Mouse (Mus musculus) ES-E14 (cell line): ENCODE results near the gene Fam214a. TPM values are rescaled to one million over a fixed set of nuclear protein-coding genes. Genes with fewer than 3 reads are reported as not detected.

ENCODE experiments used
- DNase-seq: peaks from one replicate; pipeline ENCODE4 v3.0.0-alpha.2; 2013; ENCODE audit warnings: low read depth, low spot score
- H3K27ac ChIP-seq: 2 replicates; pipeline ENCODE4 v1.5.1; 2012; ENCODE audit warnings: low read depth, mild to moderate bottlenecking, low read length, moderate library complexity, mixed read lengths; ENCODE audit not compliant: poor library complexity, insufficient read depth, severe bottlenecking
- H3K36me3 ChIP-seq: 2 replicates; pipeline ENCODE4 v1.6.1; 2012; ENCODE audit warnings: mild to moderate bottlenecking, low read length, moderate library complexity, mixed read lengths; ENCODE audit not compliant: control insufficient read depth, poor library complexity, insufficient read depth, severe bottlenecking
- H3K4me1 ChIP-seq, 2 experiments: fragments of 150-350 bp in 1 of 2; sonication (generic) in 1 of 2; 2 replicates each; pipeline ENCODE4 v1.6.1; 2012; ENCODE audit warnings: low read length in 2 of 2, mild to moderate bottlenecking in 1 of 2, mixed read lengths in 1 of 2; ENCODE audit not compliant: control insufficient read depth in 2 of 2, insufficient read depth in 2 of 2, poor library complexity in 1 of 2
- H3K4me3 ChIP-seq, 2 experiments: fragments of 150-350 bp in 1 of 2; sonication (generic) in 1 of 2; 2 replicates each; pipeline ENCODE4 v1.5.1; 2012; ENCODE audit warnings: low read length in 2 of 2, low read depth in 1 of 2, mild to moderate bottlenecking in 1 of 2, mixed read lengths in 1 of 2; ENCODE audit not compliant: insufficient read depth in 1 of 2, poor library complexity in 1 of 2, severe bottlenecking in 1 of 2
- H3K9ac ChIP-seq: 2 replicates; pipeline ENCODE4 v1.6.1; 2012; ENCODE audit warnings: low read depth, mild to moderate bottlenecking, low read length, mixed read lengths; ENCODE audit not compliant: poor library complexity, insufficient read depth, severe bottlenecking
- H3K9me3 ChIP-seq: fragments of 150-350 bp; sonication (generic); 2 replicates; pipeline ENCODE4 v1.6.1; 2012; ENCODE audit warnings: low read depth, mild to moderate bottlenecking, low read length; ENCODE audit not compliant: control insufficient read depth, insufficient read depth
- CHD2 ChIP-seq: IDR thresholded peaks from 2 replicates; pipeline ENCODE4 v1.6.1; 2014; ENCODE audit warnings: mild to moderate bottlenecking, low read depth, low read length, inconsistent platforms
- HCFC1 ChIP-seq: IDR thresholded peaks from 2 replicates; pipeline ENCODE4 v1.6.1; 2012; ENCODE audit warnings: low read length, inconsistent platforms, borderline replicate concordance; ENCODE audit not compliant: insufficient read depth
- MAFK ChIP-seq: IDR thresholded peaks from 2 replicates; pipeline ENCODE4 v1.6.1; 2014; ENCODE audit warnings: mild to moderate bottlenecking, low read depth, low read length, inconsistent platforms; ENCODE audit not compliant: insufficient read depth
- ZC3H11A ChIP-seq: IDR thresholded peaks from 2 replicates; pipeline ENCODE4 v1.6.1; 2012; ENCODE audit warnings: low read depth, mild to moderate bottlenecking, inconsistent platforms, low read length, borderline replicate concordance
- ZNF384 ChIP-seq: IDR thresholded peaks from 2 replicates; pipeline ENCODE4 v1.6.1; 2012; ENCODE audit warnings: low read depth, low read length, inconsistent platforms
- in situ Hi-C, 2 experiments: fragments of 600-800 bp; cut with MboI; formaldehyde crosslinking; loops; one replicate each; pipeline ENCODE4 v1.15.1; 2025; ENCODE audit warnings: low sequenced_read_pairs in 2 of 2, inconsistent platforms in 1 of 2; ENCODE audit not compliant: unreplicated experiment in 2 of 2
- total RNA-seq: library from RNA; depleted of rRNA; stranded (reverse); fragments of 300-350 nt; gene quantifications from 2 replicates; pipeline ENCODE4 v1.2.3, GENCODE M21; 2012

Fam214a gene
- total RNA-seq, 1 experiment, result 5.2 TPM

GRCm38 (mm10) chr9:74920450-74920849 lies 32.2 kb upstream of the Fam214a start:
- TF ChIP-seq HCFC1, result no peak
- TF ChIP-seq ZNF384, result no peak
- TF ChIP-seq CHD2, result no peak
- TF ChIP-seq MAFK, result no peak
- no peak for TF ChIP-seq ZC3H11A
- no peak overlapping the region for H3K4me3 ChIP-seq
- H3K36me3 ChIP-seq, result no peaks in the 10 kb centered on the region
- in situ Hi-C loops, result no loop called here
- no peak for DNase-seq
- H3K9me3 ChIP-seq, result no peaks in the 10 kb centered on the region
- no peak overlapping the region for H3K27ac ChIP-seq
- no peak overlapping the region for H3K9ac ChIP-seq
- H3K4me1 ChIP-seq, result no peaks in the 10 kb centered on the region

DNA sequence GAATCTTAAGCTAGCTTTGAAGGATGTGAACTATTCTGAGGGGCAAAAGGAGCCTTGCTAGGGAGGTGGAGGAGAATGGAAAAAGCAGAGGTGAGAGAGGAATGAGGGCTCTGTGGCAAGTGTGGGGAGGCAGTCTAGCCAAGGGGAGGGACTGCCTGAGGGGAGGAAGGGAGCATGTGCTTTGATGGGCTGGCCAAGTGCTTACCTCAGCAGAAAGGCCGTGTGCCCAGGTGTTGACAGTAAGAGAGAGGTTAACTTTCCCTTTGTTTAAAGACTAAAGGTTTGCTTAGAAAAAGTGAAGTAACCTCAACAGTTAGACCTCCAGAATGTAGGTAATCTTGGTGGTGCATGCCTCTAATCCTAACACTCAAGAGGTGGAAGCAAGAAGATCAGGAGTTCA lies 31.3 kb upstream of the Fam214a start:
- DNase-seq, result no peak
- H3K9me3 ChIP-seq, result no peaks in the 10 kb centered on the region
- no peaks in the 10 kb centered on the region for H3K36me3 ChIP-seq
- no peak overlapping the region for H3K4me3 ChIP-seq
- H3K27ac ChIP-seq, result no peak overlapping the region
- no peak overlapping the region for H3K9ac ChIP-seq
- TF ChIP-seq CHD2, result no peak
- TF ChIP-seq MAFK, result 0 out of 2 replicates have a peak, but pooled peaks have one; percentile 22
- TF ChIP-seq HCFC1, result no peak
- no peak for TF ChIP-seq ZNF384
- in situ Hi-C loops, result no loop called here
- H3K4me1 ChIP-seq, result no peaks in the 10 kb centered on the region

DNA sequence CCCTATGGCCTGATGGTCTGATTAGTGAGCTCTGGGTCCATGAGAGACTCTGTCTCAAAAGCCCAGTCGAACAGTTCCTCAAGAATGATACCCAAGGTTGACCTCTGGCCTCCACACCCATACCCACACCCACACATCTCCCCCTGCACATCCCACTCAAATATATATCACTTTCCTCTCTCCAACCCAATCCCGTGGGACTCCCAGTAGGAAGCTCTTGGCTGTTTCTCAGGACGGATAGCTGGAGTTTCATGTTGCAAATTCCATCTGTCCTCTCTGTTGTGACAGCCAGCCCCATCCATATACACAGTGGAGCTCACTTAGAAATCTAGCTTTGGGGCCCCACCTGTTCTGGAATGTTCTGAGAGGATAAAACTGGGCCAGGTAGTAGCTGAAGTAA lies 29.8 kb upstream of the Fam214a start:
- Histone ChIP-seq H3K9me3 (no peaks in the 10 kb centered on the region), H3K4me1 (no peaks in the 10 kb centered on the region), H3K27ac (no peak overlapping the region), H3K9ac (no peak overlapping the region), H3K4me3 (no peak overlapping the region), H3K36me3 (no peaks in the 10 kb centered on the region)
- no peak for TF ChIP-seq HCFC1
- no peak for TF ChIP-seq ZNF384
- no peak for TF ChIP-seq MAFK
- no peak for TF ChIP-seq ZC3H11A
- TF ChIP-seq CHD2, result no peak
- DNase-seq, result no peak
- in situ Hi-C loops, result no loop called here

DNA sequence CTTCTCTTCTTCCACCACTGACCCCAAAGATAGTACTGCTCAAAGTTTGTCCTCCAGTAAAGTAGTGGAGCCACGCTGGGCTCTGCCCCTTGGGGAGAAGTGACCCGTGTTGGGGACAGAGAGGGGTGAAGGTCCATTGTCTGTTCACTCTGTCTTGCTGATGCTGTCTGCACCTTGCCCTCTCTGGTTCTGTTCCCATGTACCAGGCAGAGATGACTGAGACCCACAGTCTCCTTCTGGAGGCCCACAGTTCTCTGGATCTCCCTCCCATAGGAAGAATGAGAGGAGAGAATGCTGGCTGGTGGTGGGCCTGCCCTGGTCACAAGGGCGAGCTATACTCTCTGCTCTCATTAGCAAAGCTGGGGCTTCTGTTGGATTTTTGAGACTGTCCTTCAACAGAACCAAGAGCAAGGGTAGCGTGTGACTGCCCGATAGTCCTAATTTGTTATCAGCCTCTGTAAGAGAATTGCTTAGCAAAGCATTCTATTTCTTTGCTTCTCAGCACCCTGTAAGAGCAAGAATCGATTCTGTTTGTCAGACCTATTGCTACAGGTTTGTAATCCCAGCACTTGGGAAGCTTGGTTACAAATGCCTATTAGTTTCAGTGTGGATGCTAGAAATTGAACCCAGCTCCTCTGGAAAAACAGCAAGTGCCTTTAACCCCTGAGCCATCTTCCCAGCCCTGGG lies 29.2 kb upstream of the Fam214a start:
- H3K4me3 ChIP-seq, result no peak overlapping the region
- H3K36me3 ChIP-seq, result no peaks in the 10 kb centered on the region
- H3K4me1 ChIP-seq, result no peaks in the 10 kb centered on the region
- no peak overlapping the region for H3K27ac ChIP-seq
- no peak overlapping the region for H3K9ac ChIP-seq
- in situ Hi-C loops, result no loop called here
- TF ChIP-seq HCFC1, result no peak
- TF ChIP-seq ZNF384, result no peak
- TF ChIP-seq CHD2, result no peak
- TF ChIP-seq ZC3H11A, result no peak
- TF ChIP-seq MAFK, result no peak
- DNase-seq, result no peak
- H3K9me3 ChIP-seq, result no peaks in the 10 kb centered on the region
